Mouse (Mus musculus) layer of hippocampus, postnatal 14 days (tissue): ENCODE results near the gene Atp7a. TPM values are rescaled to one million over a fixed set of nuclear protein-coding genes. Genes with fewer than 3 reads are reported as not detected.

Experiments
- DNase-seq, 2 experiments: peaks; one replicate each; pipeline ENCODE4 v3.0.0; 2021 to 2022; ENCODE audit warnings: low spot score in 2 of 2, mixed read lengths in 1 of 2
- total RNA-seq, 2 experiments: library from RNA; stranded (reverse); gene quantifications; 2 replicates each; pipeline ENCODE4 v1.2.3; 2021

The Atp7a gene
- total RNA-seq, 2 experiments from 2014 or later = 8.7 to 11.3 TPM

DNA sequence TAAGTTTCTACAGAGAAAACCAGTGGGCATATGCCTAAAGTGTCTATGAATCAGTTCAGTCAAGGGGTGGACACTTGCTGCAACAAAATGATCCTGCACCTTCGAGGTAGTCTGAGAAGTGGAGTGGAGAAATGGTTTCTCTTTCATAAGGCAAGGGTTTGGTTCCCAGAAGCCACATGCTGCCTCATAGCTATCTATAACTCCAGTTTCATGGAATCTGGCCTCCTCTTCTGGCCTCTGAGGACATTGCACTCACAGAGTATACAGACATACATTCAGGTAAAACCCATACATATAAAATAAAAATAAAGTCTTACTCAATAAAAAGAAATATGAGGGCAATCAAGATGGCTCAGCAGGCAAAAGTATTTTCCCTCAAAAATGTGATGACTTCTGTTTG lies 138.0 kb downstream of the Atp7a start:
- DNase-seq = no peak

DNA sequence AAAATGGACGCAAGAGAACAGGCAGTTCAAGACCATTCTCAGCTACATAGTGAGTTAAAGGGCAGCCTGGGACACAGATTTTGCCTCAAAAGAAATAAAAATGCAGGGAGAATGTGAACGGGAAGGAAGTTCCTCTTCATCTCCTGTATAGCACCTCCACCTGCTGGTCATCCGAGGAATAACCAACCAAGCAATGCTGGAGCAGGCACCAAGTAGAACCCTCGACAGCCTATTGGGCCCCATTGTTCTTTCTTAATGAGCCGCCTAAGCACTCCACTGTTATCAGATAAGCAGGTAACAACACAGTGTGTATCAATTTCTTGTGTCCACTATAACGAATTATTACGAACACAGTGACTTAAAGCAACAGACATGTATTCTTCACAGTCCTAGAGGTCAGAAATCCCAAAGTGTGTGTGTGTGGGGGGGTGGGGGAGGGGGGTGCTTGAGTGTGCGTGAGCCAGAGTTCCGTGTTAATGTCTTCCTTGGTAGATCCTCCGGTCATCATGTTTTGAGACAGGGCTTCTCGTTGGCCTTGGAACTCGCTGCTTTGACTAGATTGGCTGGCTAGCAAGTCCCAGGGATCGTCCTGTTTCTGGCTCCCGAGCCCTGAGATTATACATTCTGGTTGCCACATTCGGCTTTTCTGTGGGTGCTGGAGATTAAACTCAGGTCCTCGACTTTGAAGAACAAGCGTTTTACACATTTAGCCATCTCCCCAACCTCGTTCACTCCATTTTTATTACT lies 144.2 kb downstream of the Atp7a start:
- DNase-seq = peak; percentile 68 to 78

GRCm38 (mm10) chrX:106171853-106172154 lies 144.7 kb downstream of the Atp7a start:
- no peak for DNase-seq

Other genes with a start within 250 kb of the Atp7a start
- 100 to 1,000 TPM; 173 to 184 TPM for gene Atrx, start 97.9 kb upstream of the Atp7a start, total RNA-seq
- 10 to 100 TPM; 17.6 TPM for gene Magt1, start 15.4 kb upstream of the Atp7a start, total RNA-seq
- gene Cox7b, start 11.6 kb upstream of the Atp7a start, total RNA-seq = 100 to 1,000 TPM; 336 to 348 TPM
- gene Tlr13, start 115.9 kb downstream of the Atp7a start, total RNA-seq = 1 to 10 TPM; 1.2 to 2.0 TPM
- 100 to 1,000 TPM; 416 to 450 TPM for gene Pgk1, start 159.8 kb downstream of the Atp7a start, total RNA-seq
- 10 to 100 TPM; 24.8 to 29.9 TPM for gene Taf9b, start 193.9 kb downstream of the Atp7a start, total RNA-seq
- gene Fnd3c2, start 228.1 kb downstream of the Atp7a start, total RNA-seq = not detected